Mouse (Mus musculus) 3T3-L1 (cell line): Measurements from ENCODE around the gene Mthfd1.

Source experiments
- DNase-seq: peaks from one replicate; pipeline ENCODE4 v3.0.0-alpha.2; 2015; ENCODE audit warnings: low read depth, low spot score

Mthfd1 gene

DNA sequence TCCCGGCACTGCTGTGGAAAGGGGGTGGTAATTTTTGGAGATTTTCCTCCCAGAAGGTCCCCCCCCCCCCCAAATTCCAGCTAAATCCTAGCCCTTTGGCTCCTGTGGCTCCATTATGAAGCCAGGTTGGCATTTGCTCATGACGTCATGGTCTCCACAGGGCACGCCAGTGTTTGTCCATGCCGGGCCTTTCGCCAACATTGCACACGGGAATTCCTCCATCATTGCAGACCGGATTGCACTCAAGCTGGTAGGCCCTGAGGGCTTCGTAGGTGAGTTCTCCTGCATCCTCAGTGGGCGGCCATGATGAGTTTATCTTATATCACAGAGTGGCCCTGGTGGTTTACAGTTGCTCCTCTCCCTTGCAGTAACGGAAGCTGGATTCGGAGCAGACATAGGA, 48.4 kb downstream of the Mthfd1 start:
- DNase-seq, result no peak

DNA sequence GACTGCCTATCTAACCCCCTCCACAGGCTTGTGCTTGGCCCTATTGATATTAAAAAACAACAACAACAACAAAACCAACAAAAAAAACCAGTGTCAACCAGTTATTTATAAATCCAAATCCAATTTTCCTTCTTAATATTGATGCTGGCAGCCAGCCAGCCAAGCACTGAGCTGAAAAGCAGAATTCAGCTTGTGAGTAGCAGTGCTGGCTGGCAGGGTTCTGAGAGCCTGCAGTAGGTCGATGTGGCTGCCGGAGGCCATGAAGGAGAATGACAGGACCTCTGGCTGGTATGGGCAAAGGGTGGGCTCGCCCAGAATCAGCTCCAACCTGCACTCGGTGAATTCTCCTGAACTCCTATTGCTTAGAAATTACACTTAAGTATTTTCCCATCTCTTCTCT, 49.1 kb downstream of the Mthfd1 start:
- DNase-seq, result no peak

DNA sequence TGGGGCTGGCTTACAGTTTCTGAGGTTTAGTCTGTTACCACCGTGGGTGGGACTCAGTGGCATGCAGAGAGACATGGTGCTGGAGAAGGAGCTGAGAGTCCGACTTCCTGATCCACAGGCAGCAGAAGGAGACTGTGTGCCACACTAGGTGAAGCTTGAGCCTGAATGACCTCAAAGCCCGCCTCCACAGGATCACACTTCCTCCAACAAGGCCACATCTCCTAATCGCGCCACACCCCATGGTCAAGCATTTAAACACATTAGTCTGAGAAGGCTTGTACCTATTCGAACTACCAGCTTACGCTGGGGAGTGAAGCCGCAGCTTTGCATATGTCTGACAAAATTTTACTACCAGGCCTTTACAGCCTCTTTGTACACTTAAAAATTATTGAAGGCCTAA, 50.0 kb downstream of the Mthfd1 start:
- DNase-seq, result no peak

DNA sequence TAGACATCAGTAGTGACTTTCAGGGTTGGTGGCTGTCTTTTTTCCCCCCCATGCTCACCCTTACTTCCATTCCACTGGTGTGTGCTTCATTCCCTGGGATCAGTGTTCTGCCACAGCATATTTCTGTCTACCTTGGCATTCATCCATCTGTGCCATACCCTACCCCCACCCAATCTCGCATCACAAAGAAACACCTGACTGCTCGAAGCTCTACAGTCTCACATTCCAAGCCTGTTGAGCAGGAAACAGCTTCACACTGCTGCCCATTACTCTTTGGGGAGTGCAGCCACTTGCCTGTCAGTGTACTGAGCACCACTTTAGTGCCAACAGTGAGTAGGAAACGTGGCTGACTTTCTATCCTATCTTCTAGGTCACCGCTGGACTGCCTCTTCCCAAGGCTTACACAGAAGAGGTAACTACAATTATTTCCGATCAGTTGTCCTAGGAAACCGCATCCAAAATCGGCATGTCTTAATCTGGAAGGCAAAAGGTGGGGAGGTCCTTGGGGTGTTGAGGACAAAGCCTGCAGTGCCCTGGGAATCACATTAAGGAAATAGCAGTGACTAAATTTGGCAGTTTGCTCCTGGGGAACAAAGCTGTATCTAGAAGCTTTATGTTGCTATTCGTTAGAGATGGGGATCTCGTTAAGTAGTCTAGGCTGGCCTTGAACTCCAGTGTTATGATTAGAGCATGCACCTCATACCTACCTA, 51.9 kb downstream of the Mthfd1 start:
- no peak for DNase-seq

DNA sequence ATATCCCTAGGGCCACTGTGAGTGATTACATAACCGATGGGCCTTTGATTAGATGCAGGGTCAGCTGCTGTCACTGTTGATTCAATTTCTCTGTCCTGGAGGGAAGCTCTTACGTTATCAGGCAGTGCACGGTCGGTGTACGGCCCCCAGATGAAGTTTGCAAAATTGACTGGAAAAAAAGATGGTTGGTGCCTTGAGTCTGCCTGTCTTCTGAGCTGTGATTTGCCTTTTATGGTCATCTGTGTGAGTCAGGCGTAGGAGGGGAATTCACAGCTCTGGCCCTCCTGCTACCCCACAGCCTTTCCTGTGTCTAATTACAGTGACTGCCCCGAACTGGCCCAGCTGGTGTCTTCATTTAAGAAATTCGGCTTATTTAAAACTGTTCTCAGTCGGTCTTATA, 52.9 kb downstream of the Mthfd1 start:
- peak; percentile 68 for DNase-seq

DNA sequence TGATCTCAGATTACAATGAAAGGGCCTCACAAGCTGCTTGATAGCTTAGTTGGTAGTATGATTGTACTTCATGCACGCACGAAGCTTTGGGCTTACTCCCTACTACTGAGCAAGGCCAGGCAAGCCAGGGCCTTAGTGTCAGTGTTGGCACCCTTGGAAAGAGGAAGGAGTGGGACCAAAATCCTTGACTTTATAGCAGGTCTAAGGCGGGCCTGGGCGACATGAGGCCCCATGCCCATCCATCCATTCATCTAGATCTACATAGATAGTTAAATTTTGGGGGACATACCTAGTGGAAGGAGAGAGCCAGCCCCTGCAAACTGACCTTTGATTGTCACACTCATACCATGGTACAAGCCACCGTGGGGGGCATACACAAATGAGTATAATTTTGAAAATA, 53.3 kb downstream of the Mthfd1 start:
- DNase-seq, result no peak

DNA sequence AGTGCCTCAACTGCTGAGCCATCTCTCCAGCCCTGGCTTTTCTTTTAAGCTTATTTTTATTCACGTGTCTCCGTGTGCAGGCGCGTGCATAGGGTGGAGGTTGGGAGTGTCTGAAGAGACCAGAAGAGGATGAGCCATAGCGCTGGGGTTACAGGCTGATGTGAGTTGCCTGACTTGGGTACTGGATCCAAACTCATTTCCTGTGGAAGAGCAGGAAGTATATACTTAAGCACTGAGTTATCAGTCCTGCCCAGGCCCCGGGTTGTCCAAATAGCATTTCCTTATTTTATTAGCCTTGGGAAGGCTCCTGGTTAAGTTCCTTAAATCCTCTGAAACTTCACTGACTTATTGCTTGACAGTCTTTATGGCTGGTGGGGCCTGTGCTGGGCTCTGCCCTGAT, 54.9 kb downstream of the Mthfd1 start:
- DNase-seq, result no peak

DNA sequence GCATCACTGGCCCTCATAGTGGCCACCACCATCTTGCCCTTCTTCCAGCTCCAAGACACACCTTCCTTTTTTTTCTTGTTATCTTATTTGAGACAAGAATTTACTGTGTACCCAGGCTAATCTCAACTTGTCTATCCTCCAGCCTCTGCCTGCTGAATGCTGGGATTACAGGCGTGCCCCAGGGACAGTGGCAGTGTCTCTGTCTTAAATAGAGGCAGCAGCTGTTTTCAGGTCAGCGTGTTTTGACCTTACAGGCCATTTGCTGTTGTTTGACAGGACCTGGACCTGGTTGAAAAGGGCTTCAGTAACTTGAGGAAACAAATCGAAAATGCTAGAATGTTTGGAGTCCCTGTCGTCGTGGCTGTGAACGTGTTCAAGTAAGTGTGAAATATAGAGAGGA, 55.5 kb downstream of the Mthfd1 start:
- DNase-seq, result no peak

DNA sequence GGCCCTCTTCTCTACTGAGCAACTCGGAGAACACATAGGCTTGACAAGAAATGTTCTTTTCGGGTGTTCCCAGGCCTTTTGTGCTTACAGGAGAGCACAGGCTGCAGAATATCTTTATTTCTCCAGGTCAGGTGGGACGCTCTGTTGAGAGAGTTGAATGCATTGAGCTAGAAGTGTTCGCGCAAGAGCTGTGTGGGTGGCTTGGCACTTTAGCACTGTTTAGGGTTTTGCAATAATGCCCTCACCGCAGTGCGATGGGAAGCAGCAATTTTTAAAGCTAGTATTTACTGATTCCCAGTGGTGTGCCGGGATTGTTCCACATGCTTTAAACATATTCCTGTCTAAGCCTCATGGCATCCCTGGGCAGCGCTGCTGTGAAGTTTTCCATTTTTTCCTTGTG, 56.1 kb downstream of the Mthfd1 start:
- DNase-seq, result no peak

DNA sequence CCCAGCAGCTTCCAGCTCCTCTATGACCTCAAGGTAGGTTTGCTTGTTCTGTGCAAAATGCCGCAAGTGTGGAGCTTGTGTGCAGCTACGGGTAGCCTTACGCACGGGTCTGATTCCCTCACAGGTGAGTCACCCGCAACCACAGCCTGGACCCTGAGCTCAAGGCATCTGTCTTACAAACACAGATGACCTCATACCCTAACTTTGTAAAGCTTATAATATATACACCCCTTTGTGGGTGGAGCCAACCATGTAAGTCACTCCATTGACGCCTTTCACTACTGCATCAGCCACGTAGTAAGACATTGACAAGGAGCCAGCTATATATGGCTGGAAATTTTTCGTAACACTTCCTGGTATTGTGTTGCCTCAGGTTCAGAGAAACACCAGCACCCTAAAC, 56.9 kb downstream of the Mthfd1 start:
- DNase-seq, result peak; percentile 19

DNA sequence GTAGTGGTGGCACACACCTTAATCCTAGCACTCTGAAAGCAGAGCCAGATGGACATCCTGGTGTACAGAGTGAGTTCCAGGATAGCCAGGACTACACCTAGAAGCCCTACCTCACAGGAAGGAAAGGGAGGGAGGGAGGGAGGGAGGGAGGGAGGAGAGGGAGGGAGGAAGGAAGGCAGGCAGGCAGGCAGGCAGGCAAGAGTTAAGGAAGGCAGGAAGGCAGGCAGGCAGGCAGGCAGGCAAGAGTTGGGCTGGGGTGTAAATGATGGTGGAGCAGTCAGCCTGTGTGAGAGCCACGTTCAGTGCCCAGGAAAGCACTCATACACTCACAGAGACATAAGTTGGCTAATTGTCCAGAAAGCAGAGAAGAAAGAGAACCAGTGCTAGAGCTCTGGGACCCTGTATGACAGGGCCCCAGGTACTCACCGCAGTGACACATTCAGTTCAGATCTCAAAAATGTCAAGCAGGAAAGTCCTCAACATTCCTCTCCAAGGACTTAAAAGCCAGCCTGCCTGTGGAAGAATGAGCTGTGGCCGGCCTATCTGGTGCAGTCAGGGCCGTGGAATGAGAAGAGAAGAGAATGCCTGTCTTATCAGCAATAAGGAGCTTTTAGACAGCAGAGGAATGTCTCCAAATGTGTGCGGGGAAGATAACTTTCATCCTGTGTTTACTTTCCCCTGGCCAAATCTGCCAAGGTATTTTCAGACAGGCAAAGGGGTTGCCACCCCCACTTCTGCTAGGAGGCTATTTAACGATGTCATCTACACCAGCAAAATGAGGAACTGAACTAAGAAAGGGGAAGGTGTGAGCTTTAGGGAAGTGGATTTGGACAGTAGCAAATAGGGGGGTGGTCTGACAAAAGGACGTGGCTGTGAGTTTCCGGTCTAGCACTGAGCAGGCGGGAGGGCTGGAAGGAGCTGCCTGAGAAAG, 63.4 kb downstream of the Mthfd1 start:
- DNase-seq, result no peak

DNA sequence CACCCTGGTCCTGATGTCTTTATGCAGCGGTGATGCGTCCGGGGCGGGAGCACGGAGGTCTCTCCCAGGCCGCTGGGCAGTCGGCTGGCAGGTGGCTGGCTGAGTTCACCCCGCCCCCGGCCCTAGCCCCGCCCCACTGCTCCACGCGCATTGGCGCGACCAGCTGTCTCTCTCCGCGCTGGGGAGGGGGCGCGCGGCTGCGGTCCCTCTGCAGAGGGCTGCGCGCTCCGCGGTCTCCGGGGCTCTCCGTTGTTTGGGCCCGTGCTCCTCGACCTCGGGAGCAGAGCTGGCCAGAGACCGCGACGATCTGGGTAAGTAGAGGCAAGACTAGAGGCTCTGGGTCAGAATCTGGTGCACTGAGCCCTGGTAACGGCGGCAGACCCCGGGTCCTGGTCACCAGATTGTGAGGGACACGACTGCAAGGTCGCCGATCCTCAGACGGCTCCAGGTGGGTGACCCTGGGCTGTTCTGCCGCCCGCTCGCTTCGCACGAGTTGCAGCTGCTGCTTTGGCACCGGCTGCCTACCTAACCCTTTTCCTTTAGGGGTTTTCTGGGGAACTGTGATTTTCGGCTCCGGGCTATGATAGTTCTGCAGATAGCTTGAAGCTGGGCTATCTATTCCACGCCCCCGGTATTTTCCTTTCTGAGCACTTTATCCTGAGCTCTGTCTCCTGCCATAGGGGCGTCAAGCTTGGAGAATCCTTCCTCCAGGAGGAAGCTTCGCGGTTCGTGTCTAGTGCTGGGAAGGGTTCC, 69.8 kb downstream of the Mthfd1 start, which contains the start of gene Akap5:
Gene Akap5, plus strand, starts transcription at position 213 of the 753 bp plus-strand sequence.
- DNase-seq, result no peak

DNA sequence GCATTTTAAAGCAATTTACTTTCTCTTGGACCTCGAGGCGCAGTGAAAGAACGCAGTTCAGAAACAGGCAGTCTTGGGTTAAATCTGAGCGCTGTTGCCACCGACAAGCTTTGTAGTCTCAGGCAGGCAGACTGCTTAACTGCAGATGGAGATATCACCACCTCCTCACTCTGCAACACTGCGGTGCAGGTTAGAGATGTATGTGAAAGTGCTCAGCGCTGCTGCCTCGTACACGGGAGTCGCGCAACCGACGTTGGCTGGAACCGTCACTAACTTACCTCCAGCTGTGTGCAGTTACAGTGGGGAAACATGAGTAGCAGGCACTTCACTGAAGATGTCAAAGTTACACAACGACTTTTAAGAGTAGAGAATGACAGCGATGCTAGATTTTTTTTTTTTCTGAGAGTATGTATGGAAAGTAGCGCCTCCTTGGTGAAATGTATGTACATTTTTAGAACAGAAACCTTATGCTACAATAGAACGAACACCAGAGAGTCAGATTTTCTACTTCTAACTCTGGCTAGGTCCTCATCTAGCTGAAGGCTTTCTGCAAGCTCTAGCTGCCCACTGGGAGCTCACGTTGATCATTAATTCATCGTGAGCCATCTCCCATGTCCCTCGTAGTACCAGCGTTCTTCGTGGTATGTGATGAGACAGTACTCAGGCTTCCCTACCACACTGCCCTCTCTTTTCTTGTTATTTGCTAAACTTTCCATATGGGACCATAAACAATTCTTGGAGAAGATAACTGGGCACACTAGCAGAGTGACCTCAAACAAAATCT, 71.5 kb downstream of the Mthfd1 start:
- no peak for DNase-seq

DNA sequence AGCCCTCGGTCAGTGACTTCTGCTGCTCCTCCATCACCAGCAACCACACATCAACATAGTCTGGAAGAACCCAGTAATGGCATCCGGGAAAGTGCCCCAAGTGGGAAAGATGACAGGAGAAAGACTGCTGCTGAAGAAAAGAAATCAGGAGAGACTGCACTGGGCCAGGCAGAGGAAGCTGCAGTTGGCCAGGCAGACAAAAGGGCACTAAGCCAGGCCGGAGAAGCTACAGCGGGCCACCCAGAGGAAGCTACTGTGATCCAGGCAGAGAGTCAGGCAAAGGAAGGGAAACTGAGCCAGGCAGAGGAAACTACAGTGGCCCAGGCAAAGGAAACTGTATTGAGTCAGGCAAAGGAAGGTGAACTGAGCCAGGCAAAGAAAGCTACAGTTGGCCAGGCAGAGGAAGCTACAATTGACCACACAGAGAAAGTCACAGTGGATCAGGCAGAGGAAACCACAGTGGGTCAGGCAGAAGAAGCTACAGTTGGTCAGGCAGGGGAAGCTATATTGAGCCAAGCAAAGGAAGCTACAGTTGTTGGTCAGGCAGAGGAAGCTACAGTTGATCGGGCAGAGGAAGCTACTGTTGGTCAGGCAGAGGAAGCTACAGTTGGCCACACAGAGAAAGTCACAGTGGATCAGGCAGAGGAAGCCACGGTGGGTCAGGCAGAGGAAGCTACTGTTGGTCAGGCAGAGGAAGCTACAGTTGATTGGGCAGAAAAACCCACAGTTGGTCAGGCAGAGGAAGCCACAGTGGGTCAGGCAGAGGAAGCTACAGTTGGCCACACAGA, 73.7 kb downstream of the Mthfd1 start:
- DNase-seq, result no peak

DNA sequence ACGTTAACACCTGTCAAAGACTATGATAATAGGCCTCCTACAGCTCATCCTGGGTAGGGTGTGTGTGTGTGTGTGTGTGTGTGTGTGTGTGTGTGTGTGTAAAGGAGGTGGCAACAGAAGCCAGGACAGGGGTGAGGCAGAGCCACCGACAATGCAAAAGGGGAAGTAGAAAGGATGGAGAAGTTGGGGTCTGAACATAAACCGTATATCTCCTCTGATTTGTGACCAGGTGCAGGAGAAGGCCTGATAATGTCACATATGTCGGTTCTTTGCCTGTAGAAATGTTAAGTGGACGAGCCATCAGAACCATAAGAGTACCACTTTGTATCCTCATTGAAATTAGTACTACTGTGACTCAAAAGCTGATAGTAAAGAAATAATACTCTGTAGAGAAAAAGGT, 78.6 kb downstream of the Mthfd1 start:
- no peak for DNase-seq

DNA sequence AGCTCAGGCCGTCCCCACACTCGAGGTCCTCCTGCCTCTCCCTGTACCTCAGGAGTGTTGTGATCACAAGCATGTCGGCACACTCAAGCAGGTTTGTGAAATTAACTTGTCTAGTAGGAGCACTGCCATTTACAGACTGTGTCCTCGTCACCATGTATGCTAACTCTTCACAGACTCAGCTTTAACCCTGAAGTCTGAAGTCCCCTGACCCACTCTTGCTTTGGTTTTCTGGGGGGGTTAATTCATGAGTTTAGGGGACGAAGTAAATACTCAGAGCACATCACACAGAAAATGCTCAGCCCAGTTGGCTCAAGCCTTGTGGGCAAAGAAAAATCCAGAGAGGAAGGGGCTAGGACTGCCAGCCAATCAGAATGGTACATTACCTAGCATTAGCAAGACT, 80.5 kb downstream of the Mthfd1 start:
- no peak for DNase-seq

DNA sequence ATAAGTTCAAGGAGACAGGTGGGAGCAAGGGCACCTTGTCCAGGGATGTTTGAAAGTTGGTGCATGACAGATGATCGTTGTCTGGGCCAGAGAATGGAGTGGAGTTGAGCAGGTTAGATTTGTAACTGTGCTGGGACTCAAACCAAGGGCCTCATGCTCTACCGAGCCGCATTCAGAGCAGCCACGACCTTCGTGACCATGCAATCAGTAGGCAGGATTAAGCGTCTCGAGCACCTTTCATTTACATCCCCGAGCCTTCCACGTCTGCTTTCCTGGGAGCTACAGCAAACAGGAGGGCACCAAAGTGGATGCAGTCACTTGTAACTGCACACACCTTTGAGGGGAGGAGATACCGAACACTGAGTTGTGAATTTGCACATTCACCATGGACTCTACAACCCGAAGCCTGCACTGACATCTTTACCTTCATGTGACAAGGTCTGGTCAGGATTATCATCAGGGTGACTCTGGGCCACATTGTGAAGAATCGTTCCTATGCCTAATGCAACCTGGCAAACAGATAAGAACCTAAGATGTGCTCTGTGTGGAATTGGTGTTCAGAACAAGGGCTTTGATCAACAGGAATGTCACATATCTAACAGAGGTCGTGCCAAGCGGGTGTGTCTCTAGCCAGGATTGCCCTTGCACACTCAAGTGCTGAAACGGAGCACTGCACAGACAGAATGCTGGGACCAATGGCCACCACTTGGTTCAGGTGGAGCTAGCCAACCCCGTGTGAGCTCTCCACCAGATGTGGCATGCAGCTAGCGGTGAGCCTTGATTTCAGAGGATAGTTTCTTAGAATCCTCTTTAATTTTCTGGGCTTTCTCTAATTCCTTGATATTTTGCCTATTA, 81.2 kb downstream of the Mthfd1 start:
- DNase-seq, result no peak

DNA sequence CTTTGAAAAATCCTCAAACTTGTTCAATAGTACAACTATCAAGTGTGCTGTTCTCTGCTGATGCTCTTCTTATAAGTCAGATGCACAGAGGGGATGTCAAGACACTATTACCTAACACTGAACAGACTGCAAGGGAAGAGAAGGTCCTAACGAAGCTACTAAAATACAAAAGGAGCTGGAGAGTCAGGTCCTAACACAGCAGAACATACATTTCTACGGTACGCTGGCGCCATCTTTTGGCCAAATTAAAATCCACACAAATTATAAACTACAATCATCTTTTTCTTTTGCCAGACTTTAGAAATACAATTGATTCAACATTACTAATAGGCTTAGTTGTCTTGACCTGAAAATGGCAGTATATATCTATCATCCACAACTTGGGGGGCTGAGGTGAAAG, 86.0 kb downstream of the Mthfd1 start:
- DNase-seq, result peak; percentile 69

DNA sequence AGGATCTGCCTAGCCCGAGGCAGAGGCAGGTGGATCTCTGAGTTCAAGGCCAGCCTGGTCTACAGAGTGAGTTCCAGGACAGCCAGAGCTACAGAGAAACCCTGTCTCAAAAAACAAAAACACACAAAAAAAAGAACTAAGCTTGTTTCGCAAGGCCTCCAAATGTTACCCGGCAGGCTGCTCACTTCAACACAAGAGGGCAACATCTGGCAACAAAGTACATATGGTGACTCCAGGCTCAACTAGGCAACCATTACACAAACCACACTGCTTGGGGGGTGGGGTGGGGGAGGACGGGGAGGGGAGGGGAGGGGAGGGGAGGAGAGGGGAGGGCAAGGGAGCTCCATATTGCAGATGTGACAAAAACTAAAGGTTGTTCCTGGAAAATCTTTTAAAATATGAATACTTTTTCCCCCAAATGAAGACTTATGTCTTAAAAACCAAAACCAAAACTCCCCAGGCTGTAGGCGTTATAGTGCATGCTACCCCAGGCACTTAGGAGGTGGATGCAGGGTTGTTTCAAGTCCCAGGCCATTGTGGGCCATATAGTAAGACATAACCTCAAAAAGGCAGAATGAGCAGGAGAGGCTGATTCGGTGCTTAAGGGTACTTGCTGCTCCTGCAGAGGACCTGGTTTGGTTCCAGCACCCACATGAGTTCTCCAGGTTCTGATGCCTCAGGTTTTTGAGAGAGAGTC, 90.8 kb downstream of the Mthfd1 start:
- DNase-seq, result peak; percentile 63
